Mouse (Mus musculus) right cerebral cortex, postnatal 14 days (tissue): ENCODE measurements around the gene Trpm2.

Source experiments
- DNase-seq: peaks from one replicate; pipeline ENCODE4 v3.0.0; 2022

Trpm2 gene

DNA sequence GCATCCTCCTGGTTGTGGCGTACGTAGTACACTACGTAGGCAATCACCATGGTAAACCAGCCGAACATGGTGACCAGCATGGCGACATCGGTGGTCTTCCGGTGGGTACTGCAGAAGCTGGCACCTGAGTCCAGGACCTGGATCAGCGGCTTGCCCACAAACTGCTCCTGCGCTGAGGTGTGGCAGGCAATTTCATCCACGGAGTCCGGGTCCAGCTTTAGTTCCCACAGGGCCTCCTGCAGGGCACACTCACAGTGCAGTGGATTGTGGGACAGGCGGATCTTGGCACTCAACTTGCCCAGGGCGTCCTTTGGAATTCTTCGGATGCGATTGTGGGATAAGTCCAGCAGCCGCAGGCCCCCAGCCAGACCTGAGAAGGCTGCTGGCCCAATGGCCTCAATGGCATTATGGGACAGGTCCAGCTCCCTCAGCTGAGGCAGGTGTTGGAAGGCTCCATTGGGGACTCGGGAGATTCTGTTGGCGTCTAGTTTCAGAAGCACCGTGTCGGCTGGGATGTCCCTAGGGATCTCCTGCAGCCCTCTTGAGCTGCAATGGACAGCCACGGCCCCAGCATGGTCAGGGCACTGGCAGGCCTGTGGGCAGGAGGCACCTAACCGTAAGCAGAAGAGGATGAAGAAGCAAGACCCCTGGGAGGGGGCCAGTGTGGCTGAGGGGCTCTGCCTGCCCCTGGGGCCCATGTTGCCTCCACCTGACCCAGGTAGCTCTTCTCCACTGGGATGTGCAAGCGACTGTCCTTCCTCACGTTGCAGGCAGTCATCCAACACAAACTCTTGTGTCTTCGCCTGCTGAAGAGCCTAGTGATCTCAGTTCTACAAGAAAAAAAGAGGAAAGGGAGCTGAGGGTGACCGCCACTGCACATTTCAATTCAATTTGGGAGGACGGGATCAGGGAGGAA, 69.2 kb downstream of the Trpm2 start:
- no peak for DNase-seq

GRCm38 (mm10) chr10:77900126-77900525, 70.2 kb downstream of the Trpm2 start:
- DNase-seq, result no peak

- no peak for DNase-seq
Measured at GRCm38 (mm10) chr10:77895562-77895961, 74.8 kb downstream of the Trpm2 start.

DNA sequence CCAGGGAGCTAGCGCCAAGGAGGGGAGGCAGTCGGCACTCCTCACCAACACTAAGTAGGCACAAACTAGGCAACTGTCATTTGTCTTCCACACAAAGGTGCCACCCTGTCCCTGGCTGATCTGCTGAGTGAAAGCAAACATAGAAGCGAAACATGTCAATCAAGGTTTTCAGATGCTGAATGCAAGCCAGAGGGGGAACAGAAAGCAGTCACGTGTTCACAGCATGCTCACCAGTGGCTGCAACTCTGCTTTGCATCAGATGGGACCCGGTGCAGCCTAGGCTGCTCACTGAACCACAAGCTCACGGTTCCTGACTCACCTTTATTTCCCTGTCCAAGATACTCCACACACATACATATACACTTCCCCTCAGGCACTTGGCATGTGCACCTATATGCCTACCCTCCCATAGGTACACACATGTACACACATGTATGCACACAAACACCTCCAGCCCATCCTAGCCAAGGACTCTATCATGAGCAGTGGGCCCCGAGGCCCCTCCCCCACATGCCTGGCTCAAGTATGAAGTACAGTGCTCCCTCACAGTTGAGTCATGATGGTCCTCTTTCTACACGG, 79.3 kb downstream of the Trpm2 start:
- DNase-seq, result no peak

GRCm38 (mm10) chr10:77886007-77886747, 84.2 kb downstream of the Trpm2 start:
- DNase-seq, result no peak

DNA sequence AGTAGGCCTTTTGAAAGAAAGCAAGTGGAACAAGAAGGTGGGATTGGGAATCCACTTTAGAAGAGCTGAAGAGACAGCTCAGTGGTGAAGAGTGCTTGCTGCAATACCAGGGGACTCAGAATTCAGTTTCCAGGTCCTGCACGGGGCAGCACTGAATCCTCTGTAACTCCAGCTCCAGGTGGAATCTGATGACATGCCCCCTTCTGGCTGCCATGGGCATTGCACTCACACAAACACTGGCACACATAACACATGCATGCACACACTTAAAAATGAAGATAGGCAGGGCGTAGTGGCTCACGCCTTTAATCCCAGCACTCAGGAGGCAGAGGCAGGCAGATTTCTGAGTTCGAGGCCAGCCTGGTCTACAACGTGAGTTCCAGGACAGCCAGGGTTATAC, 87.8 kb downstream of the Trpm2 start:
- no peak for DNase-seq

DNA sequence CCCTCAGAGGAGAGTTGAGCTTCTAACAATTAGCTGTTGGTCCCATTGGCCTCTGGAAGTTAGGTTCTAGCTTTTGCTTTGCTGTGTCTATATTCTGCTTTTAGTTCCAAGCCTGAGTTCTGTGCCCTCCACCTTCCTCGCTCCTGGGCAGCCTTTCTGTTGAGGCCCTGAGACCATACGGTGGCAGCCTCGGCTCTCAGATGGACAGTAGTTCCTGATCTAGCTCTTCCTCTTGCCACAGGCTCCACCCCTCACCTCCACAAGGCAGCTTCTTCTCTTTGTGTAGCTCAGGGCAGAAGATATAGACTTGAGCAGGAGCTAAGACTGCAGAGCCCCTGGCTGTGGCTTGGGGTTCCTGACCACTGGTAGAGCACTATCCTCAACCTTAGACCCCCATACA, 90.1 kb downstream of the Trpm2 start:
- no peak for DNase-seq

DNA sequence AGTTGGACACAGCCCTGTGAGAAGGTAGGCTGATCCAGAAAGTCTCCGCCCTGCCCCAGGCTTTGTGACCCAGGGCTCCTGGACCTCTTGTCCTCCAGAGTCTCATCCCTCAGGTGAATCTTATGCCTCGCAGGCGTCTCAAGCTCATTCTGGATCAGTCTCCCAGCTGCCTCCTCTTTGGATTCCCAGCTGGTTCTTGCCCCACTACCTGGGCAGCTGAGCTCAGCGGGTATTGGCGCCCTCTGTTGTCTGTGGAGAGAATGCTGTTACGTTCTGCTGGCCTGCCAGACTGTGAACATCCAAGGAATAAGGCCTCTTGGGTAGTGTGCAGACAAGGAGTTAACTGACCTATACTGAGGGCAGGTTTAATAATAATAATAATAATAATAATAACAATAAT, 91.4 kb downstream of the Trpm2 start:
- DNase-seq, result no peak

- DNase-seq, result no peak
Measured at GRCm38 (mm10) chr10:77869651-77870050, 100.7 kb downstream of the Trpm2 start.

- no peak for DNase-seq
Measured at GRCm38 (mm10) chr10:77867546-77867945, 102.8 kb downstream of the Trpm2 start.

GRCm38 (mm10) chr10:77864762-77865143, 105.6 kb downstream of the Trpm2 start:
- DNase-seq, result no peak

- no peak for DNase-seq
Measured at GRCm38 (mm10) chr10:77864067-77864761, 106.1 kb downstream of the Trpm2 start.

DNA sequence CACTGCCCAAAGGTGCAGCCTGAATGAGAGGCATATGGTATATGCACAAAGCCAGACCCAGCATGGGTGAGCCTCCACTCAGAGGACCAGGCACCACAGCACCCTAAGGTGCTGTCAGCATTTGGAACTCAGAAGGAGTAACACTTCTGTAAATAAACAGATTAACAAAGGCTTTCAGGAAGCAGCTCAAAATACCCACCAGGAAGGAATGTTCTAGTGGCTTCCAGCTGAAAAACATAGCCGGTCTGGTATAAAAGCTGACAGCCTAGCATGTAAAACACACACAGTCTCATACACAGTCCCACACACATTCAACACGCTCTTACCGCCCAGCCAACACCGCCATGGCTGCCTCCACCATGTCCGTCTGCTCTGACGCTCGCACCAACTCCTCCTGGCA, 108.7 kb downstream of the Trpm2 start, which contains the start of gene Gm3285:
TSS of gene Gm3285 (plus strand) at position 301 of the 400 bp plus-strand sequence.
- DNase-seq, result no peak
